In the genomic region with DNA sequence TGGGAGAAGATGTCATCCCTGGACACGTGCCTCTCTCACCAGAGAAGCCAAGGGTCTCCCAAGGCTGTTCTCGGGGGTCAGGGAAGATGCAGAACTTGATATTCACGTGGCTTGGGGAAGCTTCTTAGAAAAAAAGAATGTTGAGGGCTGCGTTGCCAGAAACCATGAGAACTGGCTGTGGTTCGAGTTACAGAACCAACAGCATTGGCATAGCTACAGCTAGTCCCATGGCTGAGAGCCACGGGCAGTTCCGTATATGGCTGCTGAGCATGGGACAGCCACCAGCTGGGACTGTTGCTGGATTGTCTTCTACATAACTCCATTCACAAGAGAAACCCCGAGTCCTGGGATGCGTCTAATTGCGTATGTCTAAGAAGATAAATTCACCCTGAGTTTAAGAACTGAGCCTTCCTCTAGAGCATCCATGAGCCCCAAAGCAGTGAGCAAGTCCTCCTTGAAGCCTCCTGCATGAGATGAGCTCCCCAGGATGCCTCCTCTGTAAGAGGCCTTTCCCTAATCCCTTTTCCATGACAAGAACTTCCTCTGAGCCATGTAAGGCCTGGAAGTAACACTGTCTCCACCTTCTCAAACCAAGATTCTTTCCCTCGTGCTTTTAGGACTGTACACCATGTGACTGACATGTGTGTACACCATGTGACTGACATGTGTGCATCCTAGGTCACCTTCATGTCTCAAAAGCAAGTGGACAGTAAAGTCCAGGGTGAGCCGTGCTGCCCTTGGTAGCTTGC, we compare ENCODE assay signal across 16 mouse cellular contexts.
DNase-seq lines count a peak whose midpoint lies in the region; ATAC-seq lines count a peak whose summit lies in the region.
"Had no signal": no experiment of that assay in that cellular context is flagged by ENCODE, and none has a peak within 500 bp of the region (broad histone marks: within the 10 kb centered on the region; RNA-seq: fewer than 3 reads in every experiment).

No protein-coding gene starts in this region.

- H3K4me1 ChIP-seq in forebrain, embryonic 15.5 days: peaks cover 5% of the 10 kb centered on the region; the same call in 1 of the 2 replicates
- H3K4me1 ChIP-seq in forebrain, embryonic 12.5 days: no peaks in the 10 kb centered on the region
- 0 out of 2 replicates have a peak, but pooled peaks cover 7% of the 10 kb centered on the region for H3K4me1 ChIP-seq in lung, embryonic 15.5 days
- H3K4me1 ChIP-seq: embryonic facial prominence, embryonic 12.5 days; liver, embryonic 15.5 days had no signal

- H3K27ac ChIP-seq in forebrain, embryonic 15.5 days (replicated peaks): 0 out of 2 replicates have a peak overlapping the region, but pooled peaks have one; percentile 24
- H3K27ac ChIP-seq in forebrain, embryonic 12.5 days: no peak overlapping the region
- no peak overlapping the region for H3K27ac ChIP-seq in lung, embryonic 15.5 days
- H3K27ac ChIP-seq: embryonic facial prominence, embryonic 12.5 days; hindbrain, embryonic 10.5 days; kidney, embryonic 15.5 days; left cerebral cortex, adult 2 months; limb, embryonic 13.5 days; liver, embryonic 15.5 days; stomach, postnatal 0 days had no signal

- WGBS in forebrain, embryonic 15.5 days: 66% methylated on average over 12 of the region's 12 CpGs
- 82% methylated on average over 12 of the region's 12 CpGs for WGBS in forebrain, embryonic 12.5 days
- 53% methylated on average over 12 of the region's 12 CpGs for WGBS in lung, embryonic 15.5 days

- H3K4me2 ChIP-seq in forebrain, embryonic 15.5 days (replicated peaks): no peak overlapping the region
- no peak overlapping the region for H3K4me2 ChIP-seq in forebrain, embryonic 12.5 days
- H3K4me2 ChIP-seq in lung, embryonic 15.5 days: no peak overlapping the region
- H3K4me2 ChIP-seq: embryonic facial prominence, embryonic 12.5 days; kidney, embryonic 15.5 days; limb, embryonic 13.5 days; liver, embryonic 15.5 days had no signal

- H3K36me3 ChIP-seq in forebrain, embryonic 15.5 days: no peaks in the 10 kb centered on the region
- no peaks in the 10 kb centered on the region for H3K36me3 ChIP-seq in forebrain, embryonic 12.5 days (replicated peaks)
- H3K36me3 ChIP-seq in lung, embryonic 15.5 days: no peaks in the 10 kb centered on the region
- H3K36me3 ChIP-seq: embryonic facial prominence, embryonic 12.5 days; hindbrain, embryonic 10.5 days; kidney, embryonic 15.5 days; limb, embryonic 13.5 days; liver, embryonic 15.5 days had no signal

- no peaks in the 10 kb centered on the region for H3K27me3 ChIP-seq in forebrain, embryonic 15.5 days
- peaks cover 16% of the 10 kb centered on the region for H3K27me3 ChIP-seq in forebrain, embryonic 12.5 days
- H3K27me3 ChIP-seq in lung, embryonic 15.5 days: peaks cover 28% of the 10 kb centered on the region

- intact Hi-C loops in heart, postnatal 36 days (cut with DNase I): loop anchor here (10.0 kb wide), 1 partner anchor 701 kb away; no protein-coding TSS in a partner anchor

- DNase-seq in lung, adult 18-20 months: no peak
- DNase-seq in heart, postnatal 36 days: peak; percentile 38 to 46
- DNase-seq in skeletal muscle tissue, adult 2 months (ENCODE audit: low read depth, low spot score): peak; percentile 25
- no peak for DNase-seq in embryo, embryonic 9.5 days (ENCODE audit: extremely low spot score)
- no peak for DNase-seq in frontal cortex, postnatal 14 days (ENCODE audit: low spot score in 2 of 2)
- DNase-seq: thymus, postnatal 4 days had no signal

- no peak overlapping the region for H3K4me3 ChIP-seq in forebrain, embryonic 15.5 days
- no peak overlapping the region for H3K4me3 ChIP-seq in forebrain, embryonic 12.5 days (replicated peaks)
- H3K4me3 ChIP-seq in lung, embryonic 15.5 days: no peak overlapping the region
- H3K4me3 ChIP-seq: embryonic facial prominence, embryonic 12.5 days; hindbrain, embryonic 10.5 days; kidney, embryonic 15.5 days; left cerebral cortex, adult 2 months; limb, embryonic 13.5 days; liver, embryonic 15.5 days had no signal

- H3K9me3 ChIP-seq in forebrain, embryonic 15.5 days: no peaks in the 10 kb centered on the region
- no peaks in the 10 kb centered on the region for H3K9me3 ChIP-seq in forebrain, embryonic 12.5 days
- no peaks in the 10 kb centered on the region for H3K9me3 ChIP-seq in lung, embryonic 15.5 days
- H3K9me3 ChIP-seq: embryonic facial prominence, embryonic 12.5 days; hindbrain, embryonic 10.5 days; kidney, embryonic 15.5 days; limb, embryonic 13.5 days; liver, embryonic 15.5 days had no signal

- no peak for ATAC-seq in forebrain, embryonic 15.5 days (replicated peaks)
- no peak for ATAC-seq in forebrain, embryonic 12.5 days (ENCODE audit: low FRiP score)
- 0 out of 2 replicates have a peak, but pooled peaks have one; percentile 50 for ATAC-seq in lung, embryonic 15.5 days (ENCODE audit: borderline replicate concordance, extremely low read depth, low FRiP score, low TSS enrichment)

- H3K9ac ChIP-seq in forebrain, embryonic 15.5 days (replicated peaks): no peak overlapping the region
- H3K9ac ChIP-seq in forebrain, embryonic 12.5 days: no peak overlapping the region
- no peak overlapping the region for H3K9ac ChIP-seq in lung, embryonic 15.5 days
- H3K9ac ChIP-seq: embryonic facial prominence, embryonic 12.5 days; kidney, embryonic 15.5 days; limb, embryonic 13.5 days; liver, embryonic 15.5 days had no signal

Comparison
In these comparisons a context has a peak if more than half of its experiments do, and no peak if none do; other contexts are left out.
1. DNase-seq: peak in heart, postnatal 36 days (2 of 2) and skeletal muscle tissue, adult 2 months (single experiment); none in lung, adult 18-20 months (0 of 2), embryo, embryonic 9.5 days (single experiment) and frontal cortex, postnatal 14 days (0 of 2).